Mouse (Mus musculus) heart, postnatal 0 days (tissue): ENCODE measurements at regions not wholly inside any gene's neighbourhood (a gene's known extent, or its start where the extent isn't known, plus 50 kb on each side); places are given as distances from the start of the nearest gene placed in this dataset.

Experiments used
- ATAC-seq: fragments of 200-750 bp; cut with Nextera tagmentation; 2 replicates; pipeline ENCODE4 v1.8.0; 2017; ENCODE audit warnings: low read depth, moderate number of reproducible peaks, moderate library complexity; ENCODE audit not compliant: insufficient read depth
- DNase-seq: peaks from one replicate; pipeline ENCODE4 v3.0.0-alpha.2; 2016; ENCODE audit warnings: low spot score
- H3K27ac ChIP-seq: fragments of 300-500 bp; sonication (generic); 2 replicates; pipeline ENCODE4 v1.5.1; 2014; ENCODE audit warnings: low read depth, mild to moderate bottlenecking
- H3K27me3 ChIP-seq: fragments of 300-500 bp; sonication (generic); 2 replicates; pipeline ENCODE4 v1.6.1; 2014; ENCODE audit warnings: low read length, mixed read lengths; ENCODE audit not compliant: control insufficient read depth, insufficient read depth
- H3K36me3 ChIP-seq: fragments of 300-500 bp; sonication (generic); replicated peaks from 2 replicates; pipeline ENCODE4 v1.6.1; 2014; ENCODE audit warnings: low read length, mixed read lengths; ENCODE audit not compliant: control insufficient read depth, insufficient read depth
- H3K4me1 ChIP-seq: fragments of 300-500 bp; sonication (generic); 2 replicates; pipeline ENCODE4 v1.6.1; 2014; ENCODE audit warnings: antibody characterized with exemption; ENCODE audit not compliant: control insufficient read depth, insufficient read depth
- H3K4me2 ChIP-seq: fragments of 300-500 bp; sonication (generic); 2 replicates; pipeline ENCODE4 v1.6.1; 2014; ENCODE audit warnings: low read depth, mild to moderate bottlenecking, low read length, moderate library complexity
- H3K4me3 ChIP-seq: fragments of 300-500 bp; sonication (generic); 2 replicates; pipeline ENCODE4 v1.5.1; 2014; ENCODE audit warnings: low read depth, low read length
- H3K9ac ChIP-seq: fragments of 300-500 bp; sonication (generic); replicated peaks from 2 replicates; pipeline ENCODE4 v1.6.1; 2014; ENCODE audit warnings: low read depth, low read length, mixed read lengths
- H3K9me3 ChIP-seq: fragments of 300-500 bp; sonication (generic); replicated peaks from 2 replicates; pipeline ENCODE4 v1.6.1; 2016; ENCODE audit warnings: low read length; ENCODE audit not compliant: control insufficient read depth
- CTCF ChIP-seq: IDR thresholded peaks from 2 replicates; pipeline ENCODE4 v1.5.1; 2016; ENCODE audit warnings: antibody characterized with exemption, control low read depth, low read depth
- EP300 ChIP-seq: IDR thresholded peaks from 2 replicates; pipeline ENCODE4 v1.6.1; 2016; ENCODE audit warnings: antibody characterized with exemption, low read depth
- WGBS: fragments of 180-500 bp; shearing (Covaris S2); extraction: QIAGEN DNeasy Blood & Tissue Kit; methylation state at CpG from one replicate; pipeline ENCODE4 v1.1.7; 2014; 5-methylcytosine and 5-hydroxymethylcytosine counted together

- Histone ChIP-seq H3K27me3 (0 out of 2 replicates have a peak, but pooled peaks cover 6% of the 10 kb centered on the region), H3K27ac (peak overlapping the region; percentile 70), H3K4me3 (peak overlapping the region; percentile 43), H3K4me1 (no peaks in the 10 kb centered on the region), H3K9ac (peak overlapping the region; percentile 53), H3K9me3 (no peaks in the 10 kb centered on the region), H3K4me2 (peak overlapping the region; percentile 72), H3K36me3 (no peaks in the 10 kb centered on the region)
- peak; percentile 73 for ATAC-seq
- WGBS: 2% methylated on average over 16 of the region's 16 CpGs
- peak; percentile 39 for DNase-seq
- TF ChIP-seq CTCF: no peak
These were observed 411.5 kb downstream of the Zfp536 start for GRCm38 (mm10) chr7:37361802-37362441.

- Histone ChIP-seq H3K9me3 (no peaks in the 10 kb centered on the region), H3K36me3 (no peaks in the 10 kb centered on the region), H3K4me1 (no peaks in the 10 kb centered on the region), H3K4me3 (no peak overlapping the region), H3K9ac (no peak overlapping the region), H3K27ac (no peak overlapping the region), H3K27me3 (no peaks in the 10 kb centered on the region), H3K4me2 (peak overlapping the region; percentile 72)
- no peak for DNase-seq
- no peak for ATAC-seq
- TF ChIP-seq CTCF: no peak
- TF ChIP-seq EP300: no peak
- 49% methylated on average over 8 of the region's 8 CpGs for WGBS
These were observed 410.6 kb downstream of the Zfp536 start for GRCm38 (mm10) chr7:37362879-37363278.

GRCm38 (mm10) chr7:37363629-37364175, 409.7 kb downstream of the Zfp536 start:
- DNase-seq (peak; percentile 22), ATAC-seq (no peak)
- TF ChIP-seq EP300 (no peak), CTCF (no peak)
- Histone ChIP-seq H3K27me3 (no peaks in the 10 kb centered on the region), H3K4me3 (no peak overlapping the region), H3K4me1 (no peaks in the 10 kb centered on the region), H3K27ac (no peak overlapping the region), H3K4me2 (no peak overlapping the region), H3K9me3 (no peaks in the 10 kb centered on the region), H3K36me3 (no peaks in the 10 kb centered on the region), H3K9ac (no peak overlapping the region)
- WGBS: 43% methylated on average over 10 of the region's 10 CpGs

GRCm38 (mm10) chr7:37364221-37364620, 409.2 kb downstream of the Zfp536 start:
- Histone ChIP-seq H3K4me1 (no peaks in the 10 kb centered on the region), H3K4me2 (no peak overlapping the region), H3K9me3 (no peaks in the 10 kb centered on the region), H3K4me3 (no peak overlapping the region), H3K36me3 (no peaks in the 10 kb centered on the region), H3K27me3 (no peaks in the 10 kb centered on the region), H3K9ac (no peak overlapping the region), H3K27ac (no peak overlapping the region)
- no peak for ATAC-seq
- no peak for TF ChIP-seq EP300
- no peak for TF ChIP-seq CTCF
- DNase-seq: no peak
- 60% methylated on average over 9 of the region's 9 CpGs for WGBS

- Histone ChIP-seq H3K9me3 (no peaks in the 10 kb centered on the region), H3K36me3 (no peaks in the 10 kb centered on the region), H3K27ac (no peak overlapping the region), H3K4me3 (no peak overlapping the region), H3K9ac (no peak overlapping the region), H3K4me2 (no peak overlapping the region), H3K4me1 (no peaks in the 10 kb centered on the region), H3K27me3 (no peaks in the 10 kb centered on the region)
- 65% methylated on average over 19 of the region's 19 CpGs for WGBS
- no peak for DNase-seq
- ATAC-seq: no peak
- no peak for TF ChIP-seq EP300
- no peak for TF ChIP-seq CTCF
These were observed 407.4 kb downstream of the Zfp536 start for GRCm38 (mm10) chr7:37366006-37366405.

GRCm38 (mm10) chr7:37369698-37370097, 403.7 kb downstream of the Zfp536 start:
- no peak for DNase-seq
- H3K4me3 ChIP-seq: no peak overlapping the region
- TF ChIP-seq EP300 (no peak), CTCF (peak; percentile 56)
- H3K9ac ChIP-seq: no peak overlapping the region
- H3K9me3 ChIP-seq: no peaks in the 10 kb centered on the region
- no peaks in the 10 kb centered on the region for H3K4me1 ChIP-seq
- no peaks in the 10 kb centered on the region for H3K27me3 ChIP-seq
- H3K27ac ChIP-seq: no peak overlapping the region
- WGBS: 61% methylated on average over 4 of the region's 4 CpGs
- H3K4me2 ChIP-seq: no peak overlapping the region
- H3K36me3 ChIP-seq: no peaks in the 10 kb centered on the region
- no peak for ATAC-seq
